Mouse (Mus musculus): ENCODE data around the gene Cbx5.

- TF ChIP-seq HCFC1 (IDR thresholded peaks at IDR 0.05; ENCODE audit: borderline replicate concordance, insufficient read depth, low read length) (no peak), ZC3H11A (IDR thresholded peaks at IDR 0.05; ENCODE audit: borderline replicate concordance, low read depth, low read length) (no peak), MAFK (IDR thresholded peaks at IDR 0.05; ENCODE audit: insufficient read depth, low read depth, low read length) (no peak), ZNF384 (IDR thresholded peaks at IDR 0.05; ENCODE audit: low read depth, low read length) (no peak)
Measured at GRCm38 (mm10) chr15:103242885-103243284, 3.3 kb upstream of the Cbx5 start.

All from ES-E14 (cell line).